Mouse (Mus musculus) embryonic facial prominence, embryonic 11.5 days (tissue): Measurements from ENCODE around the gene Hivep3. TPM values are rescaled to one million over a fixed set of nuclear protein-coding genes. Genes with fewer than 3 reads are reported as not detected.

Experiments
- ATAC-seq: fragments of 200-750 bp; cut with Nextera tagmentation; replicated peaks from 2 replicates; pipeline ENCODE4 v1.8.0; 2017; ENCODE audit warnings: low read depth; ENCODE audit not compliant: insufficient number of reproducible peaks, low FRiP score, low TSS enrichment
- DNase-seq: peaks from one replicate; pipeline ENCODE4 v3.0.0-alpha.2; 2015; ENCODE audit warnings: low spot score
- H3K27ac ChIP-seq: fragments of 300-500 bp; sonication (generic); replicated peaks from 2 replicates; pipeline ENCODE4 v1.5.1; 2014; ENCODE audit warnings: mild to moderate bottlenecking, low read depth, low read length, control low read depth
- H3K27me3 ChIP-seq: fragments of 300-500 bp; sonication (generic); 2 replicates; pipeline ENCODE4 v1.6.1; 2014; ENCODE audit warnings: mild to moderate bottlenecking, low read length, moderate library complexity, mixed read lengths; ENCODE audit not compliant: control insufficient read depth, insufficient read depth
- H3K36me3 ChIP-seq: fragments of 300-500 bp; sonication (generic); replicated peaks from 2 replicates; pipeline ENCODE4 v1.6.1; 2014; ENCODE audit warnings: low read depth, mild to moderate bottlenecking, low read length, moderate library complexity, mixed read lengths; ENCODE audit not compliant: control insufficient read depth, insufficient read depth
- H3K4me1 ChIP-seq: fragments of 300-500 bp; sonication (generic); 2 replicates; pipeline ENCODE4 v1.6.1; 2014; ENCODE audit warnings: low read length, mixed read lengths; ENCODE audit not compliant: control insufficient read depth, insufficient read depth
- H3K4me2 ChIP-seq: fragments of 300-500 bp; sonication (generic); 2 replicates; pipeline ENCODE4 v1.6.1; 2014; ENCODE audit warnings: low read depth, mild to moderate bottlenecking, control low read depth, low read length, moderate library complexity
- H3K4me3 ChIP-seq: fragments of 300-500 bp; sonication (generic); 2 replicates; pipeline ENCODE4 v1.5.1; 2014; ENCODE audit warnings: low read depth, low read length, control low read depth
- H3K9ac ChIP-seq: fragments of 300-500 bp; sonication (generic); replicated peaks from 2 replicates; pipeline ENCODE4 v1.6.1; 2014; ENCODE audit warnings: mild to moderate bottlenecking, control low read depth, low read length
- H3K9me3 ChIP-seq: fragments of 300-500 bp; sonication (generic); replicated peaks from 2 replicates; pipeline ENCODE4 v1.6.1; 2016; ENCODE audit warnings: mild to moderate bottlenecking, low read length, inconsistent platforms, mixed read lengths; ENCODE audit not compliant: control insufficient read depth
- WGBS: fragments of 180-500 bp; shearing (Covaris S2); extraction: QIAGEN DNeasy Blood & Tissue Kit; methylation state at CpG from one replicate; pipeline ENCODE4 v1.1.7; 2014; 5-methylcytosine and 5-hydroxymethylcytosine counted together
- polyA plus RNA-seq: library from polyadenylated mRNA; unstranded; fragments of >200 nt; fragmentation: Nextera tagmentation; extraction: Ambion mirVana; gene quantifications from 2 replicates; pipeline ENCODE4 v1.2.1, GENCODE M21; 2014

The Hivep3 gene
- polyA plus RNA-seq, 1 experiment from 2014 or later, result 1.6 TPM

DNA sequence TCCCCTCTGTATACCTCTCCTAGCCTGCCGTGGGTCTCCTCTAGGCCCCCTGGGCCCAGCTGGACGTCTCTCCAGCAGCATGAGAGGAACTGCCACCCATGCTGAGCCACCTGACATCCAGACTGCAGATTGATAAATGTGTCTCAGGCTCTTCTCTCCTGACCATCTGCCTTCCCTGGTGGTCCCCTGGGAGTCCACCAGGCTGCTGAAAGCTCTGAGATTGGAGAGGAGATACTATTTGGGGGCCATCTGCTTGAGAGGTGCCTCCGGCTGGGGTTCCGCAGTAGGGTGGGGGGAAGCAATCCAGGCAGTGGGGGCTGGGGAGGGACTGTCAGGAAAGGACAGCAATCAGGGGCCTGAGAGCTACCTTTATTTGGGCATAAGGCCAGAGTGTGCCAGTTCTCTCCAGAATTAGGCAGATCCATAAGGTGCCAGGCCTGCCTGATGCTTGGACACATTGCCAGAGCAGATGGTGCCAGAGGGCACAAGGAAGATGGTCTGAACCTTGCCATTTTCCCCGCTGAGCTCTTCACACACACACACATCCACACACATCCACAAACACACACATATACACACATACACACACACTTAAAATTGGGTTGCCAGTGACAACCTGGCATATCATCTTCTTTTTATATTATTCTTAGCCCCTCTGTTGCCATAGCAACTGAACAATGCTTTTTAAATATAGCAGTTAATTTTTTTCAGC lies 253.2 kb downstream of the Hivep3 start:
- no peaks in the 10 kb centered on the region for H3K36me3 ChIP-seq
- H3K4me3 ChIP-seq, result no peak overlapping the region
- 76% methylated on average over 5 of the region's 5 CpGs for WGBS
- 0 out of 2 replicates have a peak overlapping the region, but pooled peaks have one; percentile 13 for H3K27ac ChIP-seq
- no peaks in the 10 kb centered on the region for H3K4me1 ChIP-seq
- ATAC-seq (no peak), DNase-seq (no peak)
- H3K4me2 ChIP-seq, result no peak overlapping the region
- no peaks in the 10 kb centered on the region for H3K9me3 ChIP-seq
- H3K27me3 ChIP-seq, result no peaks in the 10 kb centered on the region
- no peak overlapping the region for H3K9ac ChIP-seq

DNA sequence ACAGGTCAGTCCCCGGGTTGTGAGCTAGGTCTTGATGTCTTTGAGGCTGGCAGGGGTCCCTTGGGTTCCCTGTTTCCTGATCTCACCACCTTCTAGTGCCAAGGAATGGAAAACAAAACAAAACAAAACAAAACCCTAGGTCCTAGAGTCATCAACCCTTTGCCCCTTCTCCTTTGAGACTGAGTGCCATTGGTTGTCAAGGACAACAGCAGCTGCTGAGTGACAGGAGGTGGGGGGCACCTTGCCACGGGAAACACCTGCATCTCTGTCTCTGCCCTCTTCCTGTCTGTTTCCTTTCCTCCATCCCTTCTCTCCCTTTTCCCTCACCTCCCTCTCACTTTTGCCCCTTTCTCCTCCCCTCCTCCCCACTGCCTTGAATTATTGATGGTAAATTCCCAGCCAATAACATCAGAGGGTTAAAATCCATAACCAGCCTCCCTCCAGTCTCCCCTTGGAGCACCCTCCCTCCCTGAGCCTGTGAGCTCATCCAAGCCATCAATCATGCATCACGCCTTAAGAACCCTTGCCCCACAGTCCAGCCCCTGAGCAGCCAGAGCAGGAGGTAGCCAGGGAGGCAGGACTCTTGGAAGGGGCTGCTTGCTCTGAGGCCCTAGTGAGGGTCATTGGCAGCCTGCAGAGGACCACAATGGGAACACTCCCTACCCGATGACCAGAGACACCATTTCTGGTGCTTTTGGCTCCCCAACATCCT lies 253.9 kb downstream of the Hivep3 start:
- 0 out of 2 replicates have a peak, but pooled peaks have one; percentile 64 for ATAC-seq
- H3K27me3 ChIP-seq, result no peaks in the 10 kb centered on the region
- H3K4me1 ChIP-seq, result no peaks in the 10 kb centered on the region
- H3K27ac ChIP-seq, result no peak overlapping the region
- 60% methylated on average over 4 of the region's 4 CpGs for WGBS
- H3K4me3 ChIP-seq, result no peak overlapping the region
- no peak overlapping the region for H3K4me2 ChIP-seq
- no peak overlapping the region for H3K9ac ChIP-seq
- no peaks in the 10 kb centered on the region for H3K9me3 ChIP-seq
- H3K36me3 ChIP-seq, result no peaks in the 10 kb centered on the region
- no peak for DNase-seq

DNA sequence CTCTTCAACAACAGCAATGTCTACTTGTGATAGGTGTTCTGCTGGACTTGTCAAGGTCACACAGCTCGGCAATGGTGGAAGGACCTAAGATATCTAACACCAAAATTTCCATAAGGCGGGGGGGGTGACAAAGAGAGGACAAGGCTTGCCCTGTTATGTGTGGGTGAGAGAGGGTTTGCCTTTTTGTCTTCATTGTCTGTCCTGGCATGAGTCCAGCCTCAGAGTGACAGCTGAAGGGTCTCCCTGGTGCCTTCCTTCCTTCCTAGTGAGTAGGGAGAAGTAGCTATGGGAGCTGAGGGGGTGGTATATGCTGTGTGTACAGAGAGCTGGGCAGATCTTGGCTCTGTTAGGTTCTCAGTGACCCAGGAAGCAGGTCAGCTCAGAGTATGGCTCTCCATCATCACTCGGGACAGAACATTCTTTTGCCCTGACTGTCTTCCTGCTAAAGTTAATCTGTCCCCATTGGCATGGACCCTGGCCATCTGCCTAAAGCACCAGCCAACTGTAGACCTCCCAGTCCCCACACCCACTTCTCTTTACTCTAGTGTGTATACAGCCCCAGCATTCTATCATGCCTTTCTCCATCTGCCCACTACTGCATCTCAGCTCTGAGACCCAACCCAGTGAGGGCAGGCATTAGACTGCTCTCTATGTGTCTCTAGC lies 255.6 kb downstream of the Hivep3 start:
- no peak overlapping the region for H3K27ac ChIP-seq

DNA sequence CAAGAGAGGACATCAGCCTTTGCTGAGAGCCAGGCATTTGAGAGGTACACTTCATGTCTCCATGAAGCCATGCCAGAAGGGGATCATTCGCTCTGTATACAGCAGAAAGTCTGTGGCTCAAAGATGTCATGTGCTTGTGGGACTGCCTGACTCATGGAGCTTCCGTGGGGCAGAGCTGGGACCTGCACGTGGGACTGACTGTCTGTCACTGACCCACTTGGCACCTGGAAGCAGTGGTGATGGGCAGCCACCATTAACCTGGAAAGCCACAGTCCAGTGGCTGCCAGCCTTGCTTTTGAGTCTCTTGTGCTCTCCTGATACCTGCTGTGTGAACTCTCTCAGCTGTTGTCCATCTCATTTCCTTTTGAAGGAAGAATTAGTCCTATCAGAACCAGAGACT lies 256.8 kb downstream of the Hivep3 start:
- Histone ChIP-seq H3K9me3 (no peaks in the 10 kb centered on the region), H3K4me3 (no peak overlapping the region), H3K27me3 (no peaks in the 10 kb centered on the region), H3K4me1 (no peaks in the 10 kb centered on the region), H3K4me2 (no peak overlapping the region), H3K36me3 (no peaks in the 10 kb centered on the region), H3K9ac (no peak overlapping the region), H3K27ac (no peak overlapping the region)
- ATAC-seq, result no peak
- no peak for DNase-seq
- WGBS, result 74% methylated on average over 3 of the region's 3 CpGs

More for the DNA sequence above, 255.6 kb downstream of the Hivep3 start:
- WGBS, result 69% methylated on average over 3 of the region's 3 CpGs
- ATAC-seq, result no peak
- DNase-seq, result no peak
- no peak overlapping the region for H3K4me3 ChIP-seq
- no peaks in the 10 kb centered on the region for H3K27me3 ChIP-seq
- no peaks in the 10 kb centered on the region for H3K9me3 ChIP-seq
- no peak overlapping the region for H3K4me2 ChIP-seq
- no peak overlapping the region for H3K9ac ChIP-seq
- no peaks in the 10 kb centered on the region for H3K36me3 ChIP-seq
- no peaks in the 10 kb centered on the region for H3K4me1 ChIP-seq

DNA sequence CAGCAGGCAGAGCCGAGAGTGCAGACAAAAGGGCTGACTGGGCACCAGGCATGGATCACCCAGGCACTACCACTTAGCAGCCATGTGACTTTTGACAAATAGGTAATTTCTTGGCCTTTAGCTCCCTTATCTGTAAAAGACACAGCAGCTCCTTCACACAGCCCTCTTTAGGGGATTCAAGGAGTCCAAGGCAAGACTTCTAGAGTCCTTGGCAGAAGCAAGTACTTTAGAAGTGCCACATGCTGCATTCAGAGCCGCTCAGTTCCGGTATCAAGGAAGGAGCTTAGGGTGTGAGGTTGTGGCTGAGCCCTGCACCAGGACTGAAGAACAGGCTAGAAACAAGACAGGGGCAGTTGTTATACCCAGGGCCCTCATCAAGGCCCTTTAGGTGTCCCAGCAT lies 257.3 kb downstream of the Hivep3 start:
- H3K27me3 ChIP-seq, result no peaks in the 10 kb centered on the region
- no peak for ATAC-seq
- no peaks in the 10 kb centered on the region for H3K9me3 ChIP-seq
- no peaks in the 10 kb centered on the region for H3K4me1 ChIP-seq
- no peak overlapping the region for H3K4me3 ChIP-seq
- no peak overlapping the region for H3K4me2 ChIP-seq
- WGBS, result 82% methylated on average over 3 of the region's 3 CpGs
- DNase-seq, result no peak
- no peak overlapping the region for H3K9ac ChIP-seq
- H3K36me3 ChIP-seq, result no peaks in the 10 kb centered on the region
- no peak overlapping the region for H3K27ac ChIP-seq

DNA sequence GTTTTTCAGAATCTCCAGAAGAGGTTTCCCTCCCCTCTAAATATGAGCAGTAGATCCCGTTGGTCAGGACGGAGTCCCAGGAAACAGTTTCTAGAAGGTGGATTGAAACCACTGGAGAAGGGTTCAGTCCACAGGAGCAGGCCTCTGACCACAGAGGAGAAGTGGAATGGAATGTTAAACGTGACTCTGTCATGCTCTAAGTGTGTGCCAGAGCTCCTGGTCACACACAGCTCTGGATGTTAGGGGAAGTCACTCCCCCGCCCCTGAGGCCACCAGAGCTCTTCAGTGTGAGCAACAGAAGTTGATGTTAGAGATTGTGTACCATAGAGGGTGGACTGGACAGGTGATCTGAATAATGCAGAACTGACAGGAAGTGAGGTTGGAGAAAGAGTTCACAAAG lies 258.2 kb downstream of the Hivep3 start:
- Histone ChIP-seq H3K9ac (no peak overlapping the region), H3K27me3 (no peaks in the 10 kb centered on the region), H3K27ac (no peak overlapping the region), H3K4me3 (no peak overlapping the region), H3K4me2 (no peak overlapping the region), H3K4me1 (no peaks in the 10 kb centered on the region), H3K36me3 (no peaks in the 10 kb centered on the region), H3K9me3 (no peaks in the 10 kb centered on the region)
- no peak for DNase-seq
- no peak for ATAC-seq
- 72% methylated on average over 4 of the region's 4 CpGs for WGBS

DNA sequence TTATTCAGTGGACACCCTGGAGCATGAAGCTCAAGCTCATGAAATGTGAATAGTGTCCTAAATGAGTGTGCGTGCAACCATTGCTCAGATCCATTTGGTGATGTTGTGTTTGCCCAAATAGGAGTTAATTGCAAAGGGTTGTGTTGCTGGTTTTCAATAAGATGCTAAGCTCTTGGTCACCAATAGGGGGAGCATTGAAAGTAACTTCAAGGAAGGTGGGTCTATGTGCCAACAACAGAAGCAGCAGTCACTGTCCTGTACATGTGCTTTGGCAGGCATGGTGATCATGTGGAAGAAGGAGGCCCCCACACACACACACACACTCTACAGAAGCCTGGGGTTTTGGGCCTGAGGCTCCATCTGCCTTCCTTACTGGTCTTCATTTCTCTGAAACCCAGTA lies 262.8 kb downstream of the Hivep3 start:
- Histone ChIP-seq H3K4me3 (no peak overlapping the region), H3K9ac (no peak overlapping the region), H3K27ac (no peak overlapping the region), H3K4me2 (no peak overlapping the region), H3K4me1 (no peaks in the 10 kb centered on the region), H3K9me3 (no peaks in the 10 kb centered on the region), H3K27me3 (no peaks in the 10 kb centered on the region), H3K36me3 (no peaks in the 10 kb centered on the region)
- no peak for ATAC-seq
- no peak for DNase-seq
- 82% methylated on average over 1 of the region's 1 CpGs for WGBS

DNA sequence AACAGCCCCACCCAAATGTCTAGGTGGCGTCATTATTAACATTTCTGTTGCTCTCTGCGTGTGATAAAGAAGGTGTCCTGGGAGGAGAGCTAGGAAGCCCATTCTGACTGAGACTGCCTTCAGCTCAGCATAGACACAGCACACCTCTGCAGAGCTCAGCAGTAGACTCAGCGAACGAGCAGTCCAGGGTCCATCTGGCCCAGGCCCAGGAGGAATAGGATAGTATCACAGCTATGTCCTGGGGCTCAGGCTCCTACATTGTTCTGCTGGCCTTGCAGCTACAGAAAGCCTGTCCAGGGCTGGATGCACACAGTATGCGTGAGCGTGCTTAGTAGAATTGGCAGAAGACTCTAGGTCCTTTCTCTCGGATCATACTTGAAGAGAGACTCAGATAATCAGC lies 263.8 kb downstream of the Hivep3 start:
- Histone ChIP-seq H3K27ac (no peak overlapping the region), H3K4me3 (no peak overlapping the region), H3K4me2 (no peak overlapping the region), H3K4me1 (no peaks in the 10 kb centered on the region), H3K9ac (no peak overlapping the region), H3K9me3 (no peaks in the 10 kb centered on the region), H3K36me3 (no peaks in the 10 kb centered on the region), H3K27me3 (no peaks in the 10 kb centered on the region)
- 90% methylated on average over 7 of the region's 7 CpGs for WGBS
- DNase-seq (no peak), ATAC-seq (no peak)
